Mouse (Mus musculus) CD4-positive, CD25-positive, alpha-beta regulatory T cell (primary cell): ENCODE measurements around the gene Dcn. TPM values are rescaled to one million over a fixed set of nuclear protein-coding genes. Genes with fewer than 3 reads are reported as not detected.

Experiments
- polyA plus RNA-seq: library from polyadenylated mRNA; unstranded; fragments of 100-300 nt; shearing (Covaris generic); gene quantifications from one replicate; pipeline ENCODE4 v1.2.1, GENCODE M21; 2017

Dcn gene
- not detected for polyA plus RNA-seq

GRCm38 (mm10) chr10:97479004-97479766 lies at the start of gene Dcn:
Dcn (plus strand) TSS chr10:97479609.

GRCm38 (mm10) chr10:97564957-97565856 lies 85.8 kb downstream of the Dcn start, which contains the start of gene Lum:
Lum (plus strand) TSS chr10:97565128.

Other genes starting within 250 kb of the Dcn start
- gene Lum, start 85.5 kb downstream of the Dcn start, polyA plus RNA-seq = not detected
- not detected for gene Kera, start 127.3 kb downstream of the Dcn start, polyA plus RNA-seq
- not detected for gene Epyc, start 164.5 kb downstream of the Dcn start, polyA plus RNA-seq
- gene Ccer1, start 213.4 kb downstream of the Dcn start, polyA plus RNA-seq = 0.10 TPM
- gene C030005K15Rik, start 247.1 kb downstream of the Dcn start, polyA plus RNA-seq = not detected